Mouse (Mus musculus): ENCODE measurements around the gene D16Ertd472e. TPM values are rescaled to one million over a fixed set of nuclear protein-coding genes. Genes with fewer than 3 reads are reported as not detected.

Gene D16Ertd472e
- polyA plus RNA-seq, 1 experiment from 2014 or later = 24.5 TPM

GRCm38 (mm10) chr16:78585163-78585562, 8.7 kb upstream of the D16Ertd472e start:
- H3K27me3 ChIP-seq (ENCODE audit: low read depth, poor library complexity, severe bottlenecking) = no peaks in the 10 kb centered on the region
- no peak overlapping the region for H3K4me3 ChIP-seq
- H3K4me1 ChIP-seq = no peaks in the 10 kb centered on the region
- no peaks in the 10 kb centered on the region for H3K9me3 ChIP-seq (replicated peaks)
- WGBS = 93% methylated on average over 4 of the region's 4 CpGs
- H3K36me3 ChIP-seq = no peaks in the 10 kb centered on the region
- no peak for DNase-seq (ENCODE audit: low spot score)
- no peak overlapping the region for H3K27ac ChIP-seq

GRCm38 (mm10) chr16:78583968-78584367, 7.5 kb upstream of the D16Ertd472e start:
- WGBS = 91% methylated on average over 4 of the region's 4 CpGs
- Histone ChIP-seq H3K27ac (no peak overlapping the region), H3K4me3 (no peak overlapping the region), H3K4me1 (no peaks in the 10 kb centered on the region), H3K27me3 (ENCODE audit: low read depth, poor library complexity, severe bottlenecking) (no peaks in the 10 kb centered on the region), H3K9me3 (replicated peaks) (no peaks in the 10 kb centered on the region), H3K36me3 (no peaks in the 10 kb centered on the region)
- DNase-seq (ENCODE audit: low spot score) = no peak

- H3K27me3 ChIP-seq (ENCODE audit: low read depth, poor library complexity, severe bottlenecking) = no peaks in the 10 kb centered on the region
- H3K27ac ChIP-seq = no peak overlapping the region
- peaks cover 13% of the 10 kb centered on the region for H3K4me1 ChIP-seq
- 96% methylated on average over 7 of the region's 7 CpGs for WGBS
- H3K9me3 ChIP-seq (replicated peaks) = no peaks in the 10 kb centered on the region
- H3K36me3 ChIP-seq = no peaks in the 10 kb centered on the region
- no peak for DNase-seq (ENCODE audit: low spot score)
- no peak overlapping the region for H3K4me3 ChIP-seq
These were observed 3.9 kb upstream of the D16Ertd472e start for GRCm38 (mm10) chr16:78580387-78580786.

- no peaks in the 10 kb centered on the region for H3K27me3 ChIP-seq (ENCODE audit: low read depth, poor library complexity, severe bottlenecking)
- WGBS = 96% methylated on average over 4 of the region's 4 CpGs
- H3K4me1 ChIP-seq = peaks cover 22% of the 10 kb centered on the region
- no peak overlapping the region for H3K27ac ChIP-seq
- H3K4me3 ChIP-seq = no peak overlapping the region
- no peak for DNase-seq (ENCODE audit: low spot score)
- no peaks in the 10 kb centered on the region for H3K9me3 ChIP-seq (replicated peaks)
- no peaks in the 10 kb centered on the region for H3K36me3 ChIP-seq
These were observed 2.9 kb upstream of the D16Ertd472e start for GRCm38 (mm10) chr16:78579386-78579785.

- peak overlapping the region; percentile 97 for H3K27ac ChIP-seq
- H3K27me3 ChIP-seq (ENCODE audit: low read depth, poor library complexity, severe bottlenecking) = no peaks in the 10 kb centered on the region
- H3K9me3 ChIP-seq (replicated peaks) = no peaks in the 10 kb centered on the region
- 30% methylated on average over 14 of the region's 14 CpGs for WGBS
- H3K4me1 ChIP-seq = peaks cover 36% of the 10 kb centered on the region
- peak; percentile 35 for DNase-seq (ENCODE audit: low spot score)
- peak overlapping the region; percentile 85 for H3K4me3 ChIP-seq
- peaks cover 14% of the 10 kb centered on the region for H3K36me3 ChIP-seq
These were observed 670 bp upstream of the D16Ertd472e start for GRCm38 (mm10) chr16:78577085-78577671.

GRCm38 (mm10) chr16:78575852-78576477, 543 bp downstream of the D16Ertd472e start:
- WGBS = under 1% methylated on average over 41 of the region's 41 CpGs

GRCm38 (mm10) chr16:78575190-78575851, 1.2 kb downstream of the D16Ertd472e start:
- Histone ChIP-seq H3K27ac (peak overlapping the region; percentile 97), H3K4me3 (peak overlapping the region; percentile 85)

More at GRCm38 (mm10) chr16:78575852-78576477, 543 bp downstream of the D16Ertd472e start:
- H3K36me3 ChIP-seq = peaks cover 17% of the 10 kb centered on the region
- peak overlapping the region; percentile 85 for H3K4me3 ChIP-seq
- peak overlapping the region; percentile 97 for H3K27ac ChIP-seq
- no peaks in the 10 kb centered on the region for H3K9me3 ChIP-seq (replicated peaks)
- DNase-seq (ENCODE audit: low spot score) = peak; percentile 81
- H3K27me3 ChIP-seq (ENCODE audit: low read depth, poor library complexity, severe bottlenecking) = no peaks in the 10 kb centered on the region
- peaks cover 36% of the 10 kb centered on the region for H3K4me1 ChIP-seq

GRCm38 (mm10) chr16:78574241-78574640, 2.3 kb downstream of the D16Ertd472e start:
- 57% methylated on average over 6 of the region's 6 CpGs for WGBS
- Histone ChIP-seq H3K27ac (0 out of 2 replicates have a peak overlapping the region, but pooled peaks have one; percentile 44), H3K27me3 (ENCODE audit: low read depth, poor library complexity, severe bottlenecking) (no peaks in the 10 kb centered on the region), H3K9me3 (replicated peaks) (no peaks in the 10 kb centered on the region), H3K36me3 (peaks cover 17% of the 10 kb centered on the region), H3K4me1 (peaks cover 36% of the 10 kb centered on the region), H3K4me3 (peak overlapping the region; percentile 85)
- DNase-seq (ENCODE audit: low spot score) = peak; percentile 33

More at GRCm38 (mm10) chr16:78575190-78575851, 1.2 kb downstream of the D16Ertd472e start:
- Histone ChIP-seq H3K4me1 (peaks cover 36% of the 10 kb centered on the region), H3K36me3 (peaks cover 17% of the 10 kb centered on the region), H3K9me3 (replicated peaks) (no peaks in the 10 kb centered on the region), H3K27me3 (ENCODE audit: low read depth, poor library complexity, severe bottlenecking) (no peaks in the 10 kb centered on the region)
- DNase-seq (ENCODE audit: low spot score) = no peak
- WGBS = 45% methylated on average over 4 of the region's 4 CpGs

GRCm38 (mm10) chr16:78573016-78573415, 3.5 kb downstream of the D16Ertd472e start:
- Histone ChIP-seq H3K4me1 (peaks cover 36% of the 10 kb centered on the region), H3K4me3 (no peak overlapping the region), H3K9me3 (replicated peaks) (no peaks in the 10 kb centered on the region), H3K27me3 (ENCODE audit: low read depth, poor library complexity, severe bottlenecking) (no peaks in the 10 kb centered on the region), H3K27ac (no peak overlapping the region), H3K36me3 (peaks cover 17% of the 10 kb centered on the region)
- WGBS = 65% methylated on average over 4 of the region's 4 CpGs
- DNase-seq (ENCODE audit: low spot score) = no peak

GRCm38 (mm10) chr16:78564110-78564821, 12.2 kb downstream of the D16Ertd472e start:
- WGBS = 92% methylated on average over 13 of the region's 13 CpGs
- no peaks in the 10 kb centered on the region for H3K9me3 ChIP-seq (replicated peaks)
- H3K27ac ChIP-seq = no peak overlapping the region
- no peak for DNase-seq (ENCODE audit: low spot score)
- H3K27me3 ChIP-seq (ENCODE audit: low read depth, poor library complexity, severe bottlenecking) = no peaks in the 10 kb centered on the region
- H3K4me3 ChIP-seq = no peak overlapping the region
- H3K36me3 ChIP-seq = peaks cover 60% of the 10 kb centered on the region
- 0 out of 2 replicates have a peak, but pooled peaks cover 4% of the 10 kb centered on the region for H3K4me1 ChIP-seq

GRCm38 (mm10) chr16:78563093-78563971, 13.2 kb downstream of the D16Ertd472e start:
- H3K9me3 ChIP-seq (replicated peaks) = no peaks in the 10 kb centered on the region
- no peak overlapping the region for H3K27ac ChIP-seq
- 92% methylated on average over 15 of the region's 15 CpGs for WGBS
- peaks cover 69% of the 10 kb centered on the region for H3K36me3 ChIP-seq
- no peaks in the 10 kb centered on the region for H3K27me3 ChIP-seq (ENCODE audit: low read depth, poor library complexity, severe bottlenecking)
- H3K4me3 ChIP-seq = no peak overlapping the region
- no peak for DNase-seq (ENCODE audit: low spot score)
- H3K4me1 ChIP-seq = 0 out of 2 replicates have a peak, but pooled peaks cover 4% of the 10 kb centered on the region

GRCm38 (mm10) chr16:78560627-78561026, 15.9 kb downstream of the D16Ertd472e start:
- WGBS = 96% methylated on average over 5 of the region's 5 CpGs
- H3K4me1 ChIP-seq = 0 out of 2 replicates have a peak, but pooled peaks cover 4% of the 10 kb centered on the region
- H3K36me3 ChIP-seq = peaks cover 82% of the 10 kb centered on the region
- H3K9me3 ChIP-seq (replicated peaks) = no peaks in the 10 kb centered on the region
- H3K4me3 ChIP-seq = no peak overlapping the region
- no peak for DNase-seq (ENCODE audit: low spot score)
- H3K27ac ChIP-seq = no peak overlapping the region
- H3K27me3 ChIP-seq (ENCODE audit: low read depth, poor library complexity, severe bottlenecking) = no peaks in the 10 kb centered on the region
